Mouse (Mus musculus) MEL (cell line): ENCODE results near the gene Ywhab. TPM values are rescaled to one million over a fixed set of nuclear protein-coding genes. Genes with fewer than 3 reads are reported as not detected.
A peak's percentile ranks its signal among the peaks of the same experiment; 100 is the strongest.

Experiments
- DNase-seq: peaks from one replicate; pipeline ENCODE4 v3.0.0; 2011; ENCODE audit warnings: low read depth, low spot score
- H3K27ac ChIP-seq: 2 replicates; pipeline ENCODE4 v1.5.1; 2012; ENCODE audit warnings: low read depth, mild to moderate bottlenecking, control low read depth, low read length, moderate library complexity; ENCODE audit not compliant: control insufficient read depth
- H3K27me3 ChIP-seq, 2 experiments: fragments of 150-350 bp in 1 of 2; sonication (generic) in 1 of 2; 2 replicates each; pipeline ENCODE4 v1.6.1; 2012; ENCODE audit warnings: low read length in 2 of 2, mild to moderate bottlenecking in 2 of 2, improper control_type of control experiment in 1 of 2, moderate library complexity in 1 of 2; ENCODE audit not compliant: insufficient read depth in 2 of 2, control insufficient read depth in 1 of 2
- H3K36me3 ChIP-seq, 2 experiments: 2 replicates each; pipeline ENCODE4 v1.6.1; 2012 to 2014; ENCODE audit warnings: low read length in 2 of 2, improper control_type of control experiment in 1 of 2, inconsistent platforms in 1 of 2, mild to moderate bottlenecking in 1 of 2; ENCODE audit not compliant: insufficient read depth in 2 of 2, control insufficient read depth in 1 of 2
- H3K4me1 ChIP-seq, 2 experiments: fragments of 150-350 bp in 1 of 2; sonication (generic) in 1 of 2; 2 replicates each; pipeline ENCODE4 v1.6.1; 2012; ENCODE audit warnings: low read length in 2 of 2, improper control_type of control experiment in 1 of 2, mild to moderate bottlenecking in 1 of 2; ENCODE audit not compliant: insufficient read depth in 2 of 2, control insufficient read depth in 1 of 2
- H3K4me3 ChIP-seq, 2 experiments: fragments of 150-350 bp in 1 of 2; sonication (generic) in 1 of 2; 2 replicates each; pipeline ENCODE4 v1.5.1; 2012; ENCODE audit warnings: low read depth in 2 of 2, low read length in 2 of 2, mild to moderate bottlenecking in 2 of 2, moderate library complexity in 2 of 2, control low read depth in 1 of 2, improper control_type of control experiment in 1 of 2; ENCODE audit not compliant: control insufficient read depth in 1 of 2, insufficient read depth in 1 of 2
- H3K79me2 ChIP-seq: 2 replicates; pipeline ENCODE4 v1.6.1; 2012; ENCODE audit warnings: mild to moderate bottlenecking, low read length, moderate library complexity; ENCODE audit not compliant: control insufficient read depth, poor library complexity, insufficient read depth
- H3K9ac ChIP-seq: 2 replicates; pipeline ENCODE4 v1.6.1; 2012; ENCODE audit warnings: low read depth, mild to moderate bottlenecking, control low read depth, low read length, moderate library complexity; ENCODE audit not compliant: control insufficient read depth, poor library complexity, severe bottlenecking
- H3K9me3 ChIP-seq: fragments of 150-350 bp; sonication (generic); replicated peaks from 2 replicates; pipeline ENCODE4 v1.6.1; 2012; ENCODE audit warnings: mild to moderate bottlenecking, low read length, improper control_type of control experiment, moderate library complexity; ENCODE audit not compliant: insufficient read depth
- ELF1 ChIP-seq: IDR thresholded peaks from 2 replicates; pipeline ENCODE4 v1.6.1; 2014; ENCODE audit warnings: low read depth, mild to moderate bottlenecking, inconsistent platforms, low read length, improper control_type of control experiment, moderate library complexity
- EP300 ChIP-seq, 2 experiments: IDR thresholded peaks; 2 replicates each; pipeline ENCODE4 v1.6.1; 2011; ENCODE audit warnings: improper control_type of control experiment in 2 of 2, low read length in 2 of 2, low read depth in 1 of 2, mild to moderate bottlenecking in 1 of 2
- GABPA ChIP-seq: IDR thresholded peaks from 2 replicates; pipeline ENCODE4 v1.6.1; 2012; ENCODE audit warnings: low read depth, mild to moderate bottlenecking, inconsistent platforms, low read length, improper control_type of control experiment, moderate library complexity
- MAZ ChIP-seq: IDR thresholded peaks from 2 replicates; pipeline ENCODE4 v1.6.1; 2012; ENCODE audit warnings: low read depth, mild to moderate bottlenecking, inconsistent platforms, low read length, improper control_type of control experiment
- MEF2A ChIP-seq: IDR thresholded peaks from 2 replicates; pipeline ENCODE4 v1.6.1; 2014; ENCODE audit warnings: low read depth, mild to moderate bottlenecking, inconsistent platforms, low read length, improper control_type of control experiment; ENCODE audit not compliant: poor library complexity, insufficient replicate concordance, severe bottlenecking; ENCODE audit errors: extremely low read depth
- MYB ChIP-seq: IDR thresholded peaks from 2 replicates; pipeline ENCODE4 v1.6.1; 2011; ENCODE audit warnings: mild to moderate bottlenecking, low read depth, low read length, improper control_type of control experiment
- NELFE ChIP-seq: IDR thresholded peaks from 2 replicates; pipeline ENCODE4 v1.6.1; 2011; ENCODE audit warnings: low read depth, low read length, improper control_type of control experiment
- POLR2A ChIP-seq, 2 experiments: IDR thresholded peaks; 2 replicates each; pipeline ENCODE4 v1.6.1; 2011 to 2012; ENCODE audit warnings: low read length in 2 of 2, mild to moderate bottlenecking in 2 of 2, control low read depth in 1 of 2, improper control_type of control experiment in 1 of 2, low read depth in 1 of 2, moderate library complexity in 1 of 2; ENCODE audit not compliant: control insufficient read depth in 1 of 2, insufficient read depth in 1 of 2, poor library complexity in 1 of 2
- POLR2AphosphoS2 ChIP-seq: IDR thresholded peaks from 2 replicates; pipeline ENCODE4 v1.6.1; 2011; ENCODE audit warnings: low read length, improper control_type of control experiment
- POLR2AphosphoS5 ChIP-seq: IDR thresholded peaks from 2 replicates; pipeline ENCODE4 v1.6.1; 2012; ENCODE audit warnings: low read depth, borderline replicate concordance, mild to moderate bottlenecking, inconsistent platforms, low read length, moderate library complexity, mixed read lengths
- RCOR1 ChIP-seq: IDR thresholded peaks from 2 replicates; pipeline ENCODE4 v1.6.1; 2012; ENCODE audit warnings: low read depth, mild to moderate bottlenecking, inconsistent platforms, low read length, improper control_type of control experiment
- USF1 ChIP-seq: IDR thresholded peaks from 2 replicates; pipeline ENCODE4 v1.6.1; 2014; ENCODE audit warnings: low read depth, mild to moderate bottlenecking, inconsistent platforms, low read length, improper control_type of control experiment, moderate library complexity
- polyA plus RNA-seq, 2 experiments: library from polyadenylated mRNA; stranded (reverse) in 1 of 2; unstranded in 1 of 2; fragments of >175 nt in 1 of 2; fragments of >200 nt in 1 of 2; gene quantifications; 2 replicates each; pipeline versions ENCODE4 v1.2.1 to v1.2.4; 2012; ENCODE audit warnings: low replicate concordance in 2 of 2, low read depth in 1 of 2; ENCODE audit not compliant: insufficient read length in 2 of 2, insufficient read depth in 1 of 2, missing spikeins in 1 of 2
- total RNA-seq: library from RNA; depleted of rRNA; stranded (reverse); fragments of 300-350 nt; gene quantifications from 2 replicates; pipeline ENCODE4 v1.2.3, GENCODE M21; 2012

Gene Ywhab
- total and polyA plus RNA-seq, 3 experiments = 71.4 to 717 (median 179) TPM

- H3K27me3 ChIP-seq = no peaks in the 10 kb centered on the region
- H3K4me1 ChIP-seq = no peaks in the 10 kb centered on the region
- TF ChIP-seq MAZ = peak; percentile 43; the same call in 1 of the 2 replicates
- no peak for TF ChIP-seq USF1
- H3K79me2 ChIP-seq = no peaks in the 10 kb centered on the region
- no peaks in the 10 kb centered on the region for H3K9me3 ChIP-seq
- peak; percentile 76 for DNase-seq
- no peak overlapping the region for H3K27ac ChIP-seq
- H3K36me3 ChIP-seq = no peaks in the 10 kb centered on the region; a peak in 2 of 4 replicates
- peak overlapping the region; percentile 46 to 86 for H3K4me3 ChIP-seq
- H3K9ac ChIP-seq = no peak overlapping the region
These were observed 52.5 kb downstream of the Ywhab start for GRCm38 (mm10) chr2:164047197-164047690.

GRCm38 (mm10) chr2:164053767-164054166 is 59.0 kb downstream of the Ywhab start:
- Histone ChIP-seq H3K9me3 (no peaks in the 10 kb centered on the region), H3K79me2 (no peaks in the 10 kb centered on the region), H3K36me3 (peaks cover 0 to 10% of the 10 kb centered on the region in 2 experiments; a peak in 2 of 4 replicates), H3K4me1 (no peaks in the 10 kb centered on the region), H3K9ac (no peak overlapping the region), H3K27me3 (no peaks in the 10 kb centered on the region), H3K4me3 (no peak overlapping the region), H3K27ac (no peak overlapping the region)
- no peak for DNase-seq
- TF ChIP-seq POLR2AphosphoS5 = no peak
- TF ChIP-seq MEF2A = no peak
- TF ChIP-seq POLR2A (IDR thresholded peaks at IDR 0.05; ENCODE audit: control insufficient read depth in 1 of 2, insufficient read depth in 1 of 2, low read depth in 1 of 2, low read length in 2 of 2, poor library complexity in 1 of 2) = no peak
- no peak for TF ChIP-seq POLR2AphosphoS2
- no peak for TF ChIP-seq NELFE
- TF ChIP-seq EP300 (IDR thresholded peaks at IDR 0.05; ENCODE audit: low read depth in 1 of 2, low read length in 2 of 2) = no peak
- no peak for TF ChIP-seq RCOR1

GRCm38 (mm10) chr2:164054671-164055070 is 59.9 kb downstream of the Ywhab start:
- Histone ChIP-seq H3K9ac (no peak overlapping the region), H3K79me2 (no peaks in the 10 kb centered on the region), H3K27ac (no peak overlapping the region), H3K4me3 (no peak overlapping the region), H3K4me1 (no peaks in the 10 kb centered on the region), H3K27me3 (no peaks in the 10 kb centered on the region), H3K9me3 (no peaks in the 10 kb centered on the region), H3K36me3 (peaks cover 0 to 10% of the 10 kb centered on the region in 2 experiments; a peak in 2 of 4 replicates)
- no peak for TF ChIP-seq ELF1
- TF ChIP-seq MAZ = no peak
- no peak for TF ChIP-seq POLR2AphosphoS5
- TF ChIP-seq MYB = no peak
- no peak for TF ChIP-seq GABPA
- DNase-seq = no peak
